Mouse (Mus musculus) neural tube, embryonic 10.5 days (tissue): ENCODE results near the gene Dnase1l3.

ENCODE experiments used
- DNase-seq: peaks from one replicate; pipeline ENCODE4 v3.0.0-alpha.2; 2017; ENCODE audit warnings: low spot score; ENCODE audit errors: extremely low spot score

Gene Dnase1l3

GRCm38 (mm10) chr14:7994271-7994767, at the start of gene Dnase1l3:
Gene Dnase1l3, minus strand, starts transcription at chr14:7994573.
- DNase-seq = no peak

GRCm38 (mm10) chr14:8042577-8042976, 48.2 kb upstream of the Dnase1l3 start:
- no peak for DNase-seq

GRCm38 (mm10) chr14:8042120-8042519, 47.7 kb upstream of the Dnase1l3 start:
- no peak for DNase-seq

GRCm38 (mm10) chr14:8040911-8041678, 46.7 kb upstream of the Dnase1l3 start:
- DNase-seq = no peak

- DNase-seq = no peak
Measured at GRCm38 (mm10) chr14:8040179-8040578, 45.8 kb upstream of the Dnase1l3 start.

- DNase-seq = no peak
Measured at GRCm38 (mm10) chr14:8038791-8039448, 44.5 kb upstream of the Dnase1l3 start.

GRCm38 (mm10) chr14:8038150-8038549, 43.8 kb upstream of the Dnase1l3 start:
- no peak for DNase-seq

GRCm38 (mm10) chr14:8036406-8036805, 42.0 kb upstream of the Dnase1l3 start:
- DNase-seq = no peak

GRCm38 (mm10) chr14:8035951-8036350, 41.6 kb upstream of the Dnase1l3 start:
- DNase-seq = no peak

- no peak for DNase-seq
Measured at GRCm38 (mm10) chr14:8034561-8034960, 40.2 kb upstream of the Dnase1l3 start.

- no peak for DNase-seq
Measured at GRCm38 (mm10) chr14:8032087-8032944, 37.9 kb upstream of the Dnase1l3 start.

GRCm38 (mm10) chr14:8030535-8030934, 36.2 kb upstream of the Dnase1l3 start:
- DNase-seq = no peak

GRCm38 (mm10) chr14:8029752-8030151, 35.4 kb upstream of the Dnase1l3 start:
- DNase-seq = no peak

GRCm38 (mm10) chr14:8028086-8028485, 33.7 kb upstream of the Dnase1l3 start:
- DNase-seq = no peak

GRCm38 (mm10) chr14:8026769-8027531, 32.6 kb upstream of the Dnase1l3 start:
- DNase-seq = no peak

- no peak for DNase-seq
Measured at GRCm38 (mm10) chr14:8024936-8025335, 30.6 kb upstream of the Dnase1l3 start.

GRCm38 (mm10) chr14:8024469-8024868, 30.1 kb upstream of the Dnase1l3 start:
- DNase-seq = no peak

GRCm38 (mm10) chr14:8020546-8020945, 26.2 kb upstream of the Dnase1l3 start:
- no peak for DNase-seq

GRCm38 (mm10) chr14:8020011-8020410, 25.6 kb upstream of the Dnase1l3 start:
- DNase-seq = no peak

GRCm38 (mm10) chr14:8016951-8017350, 22.6 kb upstream of the Dnase1l3 start:
- no peak for DNase-seq

- DNase-seq = no peak
Measured at GRCm38 (mm10) chr14:8016276-8016675, 21.9 kb upstream of the Dnase1l3 start.
